Mouse (Mus musculus) B cell, adult 2 months (primary cell): ENCODE measurements around the gene Vti1a.

Experiments used
- DNase-seq, 2 experiments: peaks; one replicate each; pipeline ENCODE4 v3.0.0; 2022

Gene Vti1a

GRCm38 (mm10) chr19:55316109-55316714 is at the start of gene Vti1a:
Gene Vti1a (plus strand): TSS chr19:55316295.
- DNase-seq, result peak; percentile 89 to 91

GRCm38 (mm10) chr19:55266786-55267185 is 49.3 kb upstream of the Vti1a start:
- no peak for DNase-seq

GRCm38 (mm10) chr19:55268150-55268549 is 47.9 kb upstream of the Vti1a start:
- DNase-seq, result no peak

GRCm38 (mm10) chr19:55269051-55269450 is 47.0 kb upstream of the Vti1a start:
- no peak for DNase-seq

GRCm38 (mm10) chr19:55271448-55271847 is 44.6 kb upstream of the Vti1a start:
- DNase-seq, result no peak

- DNase-seq, result no peak
Observed at GRCm38 (mm10) chr19:55273340-55273739, 42.8 kb upstream of the Vti1a start.

- no peak for DNase-seq
Observed at GRCm38 (mm10) chr19:55276100-55276499, 40.0 kb upstream of the Vti1a start.

- DNase-seq, result no peak
Observed at GRCm38 (mm10) chr19:55276770-55277169, 39.3 kb upstream of the Vti1a start.

- no peak for DNase-seq
Observed at GRCm38 (mm10) chr19:55284093-55284492, 32.0 kb upstream of the Vti1a start.

GRCm38 (mm10) chr19:55286034-55286433 is 30.1 kb upstream of the Vti1a start:
- no peak for DNase-seq

- no peak for DNase-seq
Observed at GRCm38 (mm10) chr19:55288974-55289373, 27.1 kb upstream of the Vti1a start.

- DNase-seq, result no peak
Observed at GRCm38 (mm10) chr19:55290621-55291270, 25.3 kb upstream of the Vti1a start.

- DNase-seq, result no peak
Observed at GRCm38 (mm10) chr19:55292210-55292850, 23.8 kb upstream of the Vti1a start.

- DNase-seq, result no peak
Observed at GRCm38 (mm10) chr19:55293175-55293574, 22.9 kb upstream of the Vti1a start.

GRCm38 (mm10) chr19:55295075-55295474 is 21.0 kb upstream of the Vti1a start:
- no peak for DNase-seq

GRCm38 (mm10) chr19:55295556-55295955 is 20.5 kb upstream of the Vti1a start:
- DNase-seq, result no peak

GRCm38 (mm10) chr19:55296301-55296700 is 19.8 kb upstream of the Vti1a start:
- DNase-seq, result no peak

GRCm38 (mm10) chr19:55297489-55297888 is 18.6 kb upstream of the Vti1a start:
- no peak for DNase-seq

GRCm38 (mm10) chr19:55297961-55298360 is 18.1 kb upstream of the Vti1a start:
- DNase-seq, result no peak

- DNase-seq, result no peak
Observed at GRCm38 (mm10) chr19:55299378-55299777, 16.7 kb upstream of the Vti1a start.

GRCm38 (mm10) chr19:55300525-55300924 is 15.6 kb upstream of the Vti1a start:
- DNase-seq, result no peak

- DNase-seq, result no peak
Observed at GRCm38 (mm10) chr19:55305024-55305423, 11.1 kb upstream of the Vti1a start.

- no peak for DNase-seq
Observed at GRCm38 (mm10) chr19:55311874-55312273, 4.2 kb upstream of the Vti1a start.

- no peak for DNase-seq
Observed at GRCm38 (mm10) chr19:55313649-55314048, 2.4 kb upstream of the Vti1a start.
